Mouse (Mus musculus) erythroblast, adult 5-6 weeks (primary cell): ENCODE results near the gene Plscr2. TPM values are rescaled to one million over a fixed set of nuclear protein-coding genes. Genes with fewer than 3 reads are reported as not detected.

Experiments used
- ATAC-seq: replicated peaks from 2 replicates; pipeline ENCODE4 v1.8.0; 2016; ENCODE audit warnings: moderate number of reproducible peaks, mild to moderate bottlenecking, moderate TSS enrichment, inconsistent platforms; ENCODE audit not compliant: poor library complexity, low FRiP score, severe bottlenecking
- total RNA-seq, 2 experiments: library from RNA; stranded (forward) in 1 of 2; stranded (reverse) in 1 of 2; fragments of 150-400 nt in 1 of 2; fragments of 200-764, 138-1000 nt in 1 of 2; gene quantifications; 2 replicates each; pipeline versions ENCODE4 v1.2.3 to v1.2.4; 2015 to 2017; ENCODE audit warnings: low replicate concordance in 2 of 2

Gene Plscr2
- total RNA-seq (2015; ENCODE audit: low replicate concordance) (not detected in 2 replicates), total RNA-seq (2017; ENCODE audit: low replicate concordance) (not detected in 2 replicates)

DNA sequence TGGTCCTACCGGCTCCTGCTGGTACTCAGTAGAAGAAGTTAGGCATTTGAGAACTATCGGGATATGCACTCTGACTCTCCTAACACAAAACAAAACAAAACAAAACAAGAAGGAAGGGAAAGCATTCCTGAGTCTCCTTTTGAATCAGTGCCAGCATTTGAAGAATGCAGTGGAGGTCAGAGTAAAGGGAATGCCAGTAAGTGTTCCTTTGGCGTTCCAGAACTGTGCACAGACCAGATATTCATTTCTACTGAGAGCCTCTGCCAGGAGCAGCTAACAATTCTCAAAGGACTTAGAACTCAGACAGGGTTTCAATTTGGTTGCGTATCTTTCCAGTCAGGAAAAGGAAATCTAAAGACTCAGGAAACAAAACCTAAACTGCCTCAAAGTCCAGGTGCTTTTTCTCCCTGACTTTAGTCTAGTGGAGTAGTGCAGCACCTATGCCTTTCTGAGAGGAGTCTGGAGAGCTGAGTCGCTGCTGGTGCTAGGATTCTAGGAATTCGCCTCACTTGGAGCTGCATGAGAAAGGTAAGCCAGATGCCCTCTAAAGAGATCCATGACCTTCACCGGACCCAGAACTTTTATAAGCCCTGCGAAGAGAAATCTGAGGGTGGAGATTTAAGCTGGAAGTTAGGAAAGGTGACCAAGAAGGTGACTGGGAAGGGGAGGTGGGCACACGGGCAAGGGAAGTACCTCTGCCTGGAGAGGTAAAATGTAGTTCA lies at the start of gene Plscr2:
Gene Plscr2 (plus strand): TSS at position 117 of the 722 bp plus-strand sequence.
- no peak for ATAC-seq

DNA sequence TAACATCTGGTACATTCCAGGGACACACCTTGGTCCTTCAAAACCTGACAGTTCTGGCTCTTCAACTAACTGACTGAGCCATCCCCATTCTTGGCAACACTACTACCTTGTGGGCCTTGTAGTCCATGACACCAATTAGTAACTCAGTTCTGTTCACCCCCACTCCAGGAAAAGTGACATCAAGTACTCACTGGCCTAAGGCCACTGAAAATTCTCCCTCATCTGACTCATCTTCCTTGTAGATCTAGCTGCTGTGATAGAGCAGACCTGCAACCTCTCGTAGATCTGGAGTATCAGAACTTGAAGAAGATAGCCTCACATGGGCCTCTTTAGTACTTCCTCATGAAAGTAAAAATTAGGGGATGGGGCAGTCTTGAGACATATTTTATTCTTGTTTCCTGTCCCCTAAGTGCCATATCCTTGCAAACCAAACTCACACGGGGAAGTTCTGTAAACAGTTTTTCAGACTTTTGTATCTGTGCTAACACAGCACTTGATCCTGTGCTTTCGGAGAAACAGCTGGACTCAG lies 49.2 kb upstream of the Plscr2 start:
- no peak for ATAC-seq

DNA sequence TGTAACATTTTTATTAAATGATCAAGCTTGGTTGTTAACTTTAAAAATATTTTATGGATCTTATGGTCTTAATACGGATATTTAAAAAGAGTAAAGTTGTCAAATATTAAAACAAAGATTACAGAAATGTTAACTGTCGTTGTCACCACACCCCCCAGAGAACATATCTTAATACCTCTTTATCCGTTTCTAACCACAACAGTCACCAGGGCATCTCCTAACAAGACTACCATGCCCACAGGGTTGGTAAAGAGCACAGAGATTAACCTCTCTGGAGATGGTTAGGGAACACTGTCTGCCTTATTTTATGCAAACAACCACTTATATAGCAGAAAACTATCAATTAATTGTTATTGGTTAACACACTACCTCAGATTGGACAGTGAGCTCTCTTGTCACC lies 48.6 kb upstream of the Plscr2 start:
- ATAC-seq: no peak

DNA sequence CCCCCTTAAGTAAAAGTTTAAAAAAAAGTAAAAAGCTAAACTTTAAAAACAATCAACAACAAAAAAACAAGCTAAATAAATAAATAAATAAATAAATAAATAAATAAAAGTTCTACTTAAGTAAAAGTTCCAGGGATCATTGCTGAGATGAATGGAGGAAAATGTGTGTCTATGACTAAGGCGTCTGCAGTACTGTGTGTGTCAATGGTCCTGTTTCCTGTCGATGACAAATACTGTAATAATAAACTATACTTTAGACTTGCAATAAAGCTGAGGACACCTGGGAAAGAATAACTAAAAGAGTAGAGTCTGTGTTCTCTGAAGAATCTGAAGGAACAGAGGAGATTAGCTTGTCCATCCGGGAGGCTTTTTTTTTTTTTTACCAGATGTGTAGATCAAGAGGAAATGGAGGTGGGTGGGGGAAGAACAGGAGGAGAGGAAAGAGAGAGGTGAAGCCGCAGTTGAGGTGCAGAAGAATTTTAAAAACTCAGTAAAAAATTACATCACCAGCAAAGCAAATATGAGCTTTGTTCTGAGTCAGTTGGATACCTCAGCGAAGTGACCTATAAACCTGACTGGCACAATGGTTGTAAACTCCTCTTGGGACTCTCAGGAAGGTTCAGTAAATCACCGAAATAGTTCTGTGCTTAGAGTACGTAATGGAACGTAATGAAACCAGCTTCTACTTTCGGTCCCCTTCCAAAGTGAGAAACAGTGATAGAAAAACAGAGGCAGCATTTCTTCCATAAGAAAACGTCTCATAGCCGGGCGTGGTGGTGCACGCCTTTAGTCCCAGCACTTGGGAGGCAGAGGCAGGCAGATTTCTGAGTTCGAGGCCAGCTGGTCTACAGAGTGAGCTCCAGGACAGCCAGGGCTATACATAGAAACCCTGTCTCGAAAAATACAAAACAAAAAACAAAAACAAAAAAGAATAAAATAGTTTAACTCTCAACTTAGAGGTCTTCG lies 46.3 kb upstream of the Plscr2 start:
- no peak for ATAC-seq

DNA sequence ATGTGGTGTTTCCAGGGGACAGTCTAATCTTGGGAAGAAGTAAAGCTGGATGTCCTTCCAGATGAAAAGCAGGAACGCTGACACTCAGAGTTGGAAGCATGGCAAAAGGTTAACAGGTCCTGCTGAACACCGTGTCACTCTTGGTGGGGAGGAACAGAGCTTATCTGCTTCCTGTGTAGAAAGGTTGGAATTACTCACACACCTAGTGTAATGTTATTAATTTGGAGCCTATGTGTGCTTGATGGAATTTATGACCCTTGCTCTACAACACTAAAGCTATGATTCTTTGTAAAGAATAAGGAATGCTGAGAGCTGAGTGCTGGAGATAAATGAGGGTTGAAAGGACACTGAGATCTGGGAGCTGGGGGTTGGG lies 45.6 kb upstream of the Plscr2 start:
- no peak for ATAC-seq

DNA sequence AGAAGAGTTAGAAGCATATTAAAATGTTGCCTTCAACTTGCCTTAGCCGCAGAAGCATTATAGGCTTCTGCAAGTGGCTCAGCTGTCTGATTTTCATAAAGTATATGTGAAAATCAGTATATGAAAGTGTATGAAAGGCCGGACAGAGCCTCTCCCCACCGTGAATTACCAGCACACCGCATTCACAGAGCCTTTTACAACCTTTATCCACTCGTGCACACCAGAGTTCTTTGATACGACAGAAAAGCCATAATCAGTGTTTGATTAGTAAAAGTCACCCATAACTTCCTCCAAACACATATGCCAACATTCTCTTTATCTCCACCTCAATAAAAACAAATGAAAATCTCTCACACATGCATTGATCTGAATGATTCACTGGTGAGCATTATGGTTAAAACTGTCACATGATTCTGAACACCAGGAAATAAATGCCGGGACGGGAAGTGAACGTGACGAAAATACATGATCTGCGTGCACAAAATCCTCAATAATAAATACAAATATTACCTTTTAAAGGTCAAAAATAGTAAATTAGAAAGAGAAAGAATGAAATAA lies 40.4 kb upstream of the Plscr2 start:
- no peak for ATAC-seq

DNA sequence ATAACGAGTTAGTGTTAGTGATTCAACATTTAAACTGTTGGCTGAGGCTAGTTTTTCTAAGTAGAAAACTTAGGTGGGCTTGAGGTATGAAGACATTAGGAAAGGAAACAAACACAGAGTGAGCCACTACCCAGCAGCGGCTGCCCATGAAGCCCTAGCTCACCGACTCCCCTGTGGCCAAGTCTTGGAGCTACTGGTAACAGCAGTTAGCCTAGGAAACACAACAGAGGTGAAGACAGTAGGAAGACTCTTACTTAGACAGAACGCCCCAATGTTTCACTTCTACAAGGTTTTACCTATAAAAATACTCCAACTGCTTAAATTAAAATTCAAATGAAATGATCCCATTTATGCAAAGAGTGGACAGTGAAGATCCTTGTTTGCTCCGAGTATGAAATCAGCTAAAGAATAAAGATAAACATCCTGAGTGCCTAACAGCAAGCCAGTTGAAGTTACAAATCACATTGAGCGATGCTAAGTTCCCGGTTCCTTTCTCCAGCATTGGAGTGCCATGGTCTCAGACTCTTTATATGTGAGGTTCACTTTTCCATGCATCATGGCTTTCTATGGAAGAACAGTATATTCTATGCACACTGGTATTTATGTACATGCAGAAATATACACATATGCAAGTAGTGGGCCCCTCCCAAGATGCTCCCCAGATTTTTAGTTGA lies 26.5 kb upstream of the Plscr2 start:
- ATAC-seq: no peak

DNA sequence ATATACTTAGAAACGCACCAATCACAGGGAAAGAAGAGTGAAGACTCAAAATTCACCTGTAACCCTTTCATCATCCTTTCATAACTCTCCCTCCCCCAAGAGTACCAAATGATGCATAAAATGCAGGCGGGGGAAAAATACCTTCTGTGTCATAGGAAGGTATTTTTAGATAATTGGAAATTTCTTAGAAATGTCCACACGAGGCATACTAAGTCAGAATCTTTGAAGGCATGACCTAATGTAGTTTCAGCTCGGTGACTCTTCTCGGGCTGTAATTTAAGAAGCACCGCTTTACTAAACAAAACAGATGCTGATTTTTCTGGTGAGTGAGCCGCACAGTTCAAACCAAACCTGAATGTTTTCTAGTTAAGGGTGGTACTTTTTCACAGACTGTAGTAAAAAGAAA lies 26.0 kb upstream of the Plscr2 start, which contains the start of gene Plscr1:
Gene Plscr1 (plus strand): TSS at position 304 of the 406 bp plus-strand sequence.
- ATAC-seq: no peak

DNA sequence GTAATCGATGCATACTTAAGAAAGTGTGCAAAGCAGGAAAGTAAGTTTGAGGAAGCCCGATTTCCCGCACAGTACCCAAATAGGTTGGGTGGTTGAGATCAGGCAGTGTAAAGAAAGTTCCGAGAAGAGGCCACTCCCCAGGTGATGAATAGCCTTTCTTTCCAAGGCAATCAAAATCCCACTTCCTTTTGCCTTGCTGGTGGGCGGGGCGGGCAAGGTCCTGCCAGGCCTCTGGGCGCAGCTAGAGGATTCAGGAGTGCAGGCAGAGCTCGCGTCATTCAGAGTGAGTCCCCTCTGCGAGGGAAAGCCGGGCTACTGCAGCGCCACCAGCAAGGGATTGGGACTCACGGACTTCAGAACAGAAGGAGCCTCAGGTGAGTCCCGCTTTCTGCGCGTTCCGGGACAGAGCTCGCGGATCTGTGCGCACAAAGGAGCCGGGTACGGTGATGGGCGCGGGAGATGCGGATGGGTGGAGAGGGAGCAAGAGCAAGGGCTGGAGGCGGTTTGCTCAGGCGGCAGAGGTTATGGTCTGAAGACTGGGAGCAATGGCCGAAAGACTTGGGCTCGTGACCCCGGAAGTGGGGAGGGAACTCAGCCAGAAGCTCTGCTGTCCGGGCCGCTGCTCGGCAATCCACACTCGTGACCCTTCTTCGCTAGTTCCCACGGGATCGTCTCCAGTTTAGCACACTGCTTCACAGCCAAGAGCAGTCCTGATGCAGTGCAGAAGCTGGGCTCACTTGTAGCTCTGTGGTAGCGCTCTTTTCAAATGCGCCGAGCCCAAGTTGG lies 25.2 kb upstream of the Plscr2 start:
- peak; percentile 74 for ATAC-seq

DNA sequence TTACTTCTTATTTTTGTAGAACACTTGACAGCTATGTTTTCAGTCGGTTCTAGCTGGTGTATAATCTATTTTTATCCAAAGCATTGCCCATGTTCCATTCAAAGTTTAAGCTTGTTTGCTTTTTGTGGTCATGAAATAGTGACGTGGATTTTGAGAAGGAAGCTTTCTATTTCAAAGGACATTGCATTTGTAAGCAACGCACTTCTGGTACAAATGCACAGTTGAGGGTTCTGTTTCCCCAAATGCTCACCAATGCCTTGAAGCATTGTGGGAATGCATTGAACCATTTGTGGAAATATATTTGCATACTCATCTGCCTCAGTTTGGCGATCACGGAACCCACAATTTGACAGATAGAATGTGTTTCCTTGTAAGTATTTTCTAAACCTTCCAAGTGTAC lies 22.7 kb upstream of the Plscr2 start:
- ATAC-seq: 0 out of 2 replicates have a peak, but pooled peaks have one; percentile 23

DNA sequence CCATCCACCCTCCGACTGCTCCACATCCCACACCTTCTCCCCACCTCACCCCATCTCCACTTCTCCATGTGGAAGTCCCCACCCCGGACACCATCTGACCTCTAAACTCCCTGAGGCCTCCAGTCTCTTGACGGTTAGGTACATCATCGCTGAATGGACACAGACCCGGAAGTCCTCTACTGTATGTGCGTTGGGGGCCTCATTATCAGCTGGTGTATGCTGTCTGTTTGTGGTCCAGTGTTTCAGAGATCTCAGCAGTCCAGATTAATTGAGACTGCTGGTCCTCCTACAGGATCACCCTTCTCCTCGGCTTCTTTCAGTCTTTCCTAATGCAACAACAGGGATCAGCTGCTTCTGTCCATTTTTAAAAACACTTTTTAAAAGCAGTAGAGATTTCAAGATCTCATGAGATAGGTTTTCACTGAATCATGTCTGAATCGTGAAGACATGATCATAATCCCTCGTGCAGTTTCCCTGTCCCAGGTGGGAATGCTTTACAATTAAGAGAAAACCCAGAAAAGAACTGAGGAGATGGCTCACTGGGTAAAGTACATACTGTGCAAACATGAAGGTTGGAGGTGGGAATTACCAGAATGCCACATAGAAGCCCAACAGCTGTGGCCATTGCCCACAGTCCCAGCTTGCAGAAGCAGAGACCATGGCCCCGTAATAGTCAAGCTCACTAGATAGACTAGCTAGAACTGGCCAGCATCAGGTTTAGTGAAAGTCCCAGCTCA lies 21.6 kb upstream of the Plscr2 start:
- ATAC-seq: no peak

DNA sequence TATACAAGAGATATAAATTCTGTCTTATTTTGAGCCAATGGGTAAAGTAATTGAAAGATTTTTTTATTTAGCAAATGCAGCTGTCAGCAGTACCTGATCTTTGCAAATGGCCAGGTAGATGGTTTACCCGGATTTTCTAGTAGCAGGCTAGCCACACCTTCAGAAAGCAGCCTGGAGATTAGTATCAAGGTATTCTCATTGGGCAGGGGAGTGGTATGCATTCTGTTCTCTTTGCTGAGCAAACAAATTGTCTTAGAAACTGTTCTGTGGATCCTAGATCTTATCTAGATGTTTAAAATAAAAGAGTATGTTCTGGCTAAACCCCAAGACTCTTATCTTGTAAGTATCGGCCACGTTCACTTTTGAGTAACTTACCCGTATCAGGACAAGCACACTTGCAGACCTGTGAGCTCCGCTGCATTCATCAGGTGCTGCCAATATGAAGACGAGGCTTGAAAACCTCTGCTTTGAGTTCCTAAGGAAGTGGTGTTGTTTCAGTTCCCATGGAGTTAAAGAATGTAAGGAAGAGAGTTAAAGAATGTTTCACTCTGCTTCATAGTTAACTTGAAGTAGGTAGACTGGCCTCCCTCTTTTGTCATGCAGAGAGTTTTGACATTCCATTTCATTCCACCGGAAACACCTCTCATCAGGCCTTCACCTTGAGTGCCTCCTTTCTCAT lies 14.8 kb upstream of the Plscr2 start:
- no peak for ATAC-seq

DNA sequence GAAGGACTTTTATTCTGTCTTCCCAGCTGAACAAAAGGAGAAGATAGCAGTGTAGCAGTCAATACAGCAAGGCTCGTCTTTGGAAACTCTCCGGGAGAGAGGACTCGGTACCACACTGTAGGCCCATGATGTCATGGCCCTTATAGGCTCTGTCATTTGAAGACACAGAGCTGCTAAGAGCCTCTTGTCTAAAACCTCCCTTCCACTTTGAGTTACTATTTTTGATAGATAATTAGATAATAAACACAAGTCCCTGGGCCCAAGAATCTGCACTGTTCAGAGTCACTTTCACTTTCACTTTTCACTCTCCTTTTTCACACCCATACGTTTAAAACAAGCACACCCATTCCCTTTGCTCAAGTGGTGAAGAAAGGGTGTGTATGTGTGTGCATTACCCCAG lies 9.7 kb upstream of the Plscr2 start:
- peak; percentile 79 for ATAC-seq

DNA sequence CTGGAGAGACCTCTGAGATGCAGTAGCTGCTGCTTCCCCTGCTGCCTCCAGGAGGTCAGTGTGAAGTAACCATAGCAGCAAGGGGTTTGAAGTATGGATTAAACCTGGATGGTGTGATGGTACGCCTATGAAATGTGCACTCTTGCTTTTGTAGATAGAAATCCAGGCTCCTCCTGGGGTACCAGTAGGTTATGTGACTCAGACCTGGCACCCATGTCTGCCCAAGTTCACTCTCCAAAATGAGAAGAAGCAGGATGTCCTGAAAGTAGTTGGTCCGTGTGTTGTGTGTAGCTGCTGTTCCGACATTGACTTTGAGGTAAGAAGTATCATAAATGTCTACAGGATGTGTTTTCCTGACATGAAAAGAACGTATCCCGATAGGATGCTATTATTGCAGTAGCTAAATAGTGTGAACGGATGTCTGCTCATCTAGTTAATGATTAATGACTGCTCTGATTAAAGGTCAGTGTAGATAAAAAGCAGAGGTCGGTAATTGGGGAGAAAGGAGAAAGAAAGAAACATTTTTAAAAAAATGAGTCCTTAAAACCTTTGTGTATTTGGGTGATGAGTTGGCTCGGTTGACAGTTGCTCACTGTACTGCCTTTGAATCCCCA lies 8.7 kb upstream of the Plscr2 start:
- 0 out of 2 replicates have a peak, but pooled peaks have one; percentile 27 for ATAC-seq

DNA sequence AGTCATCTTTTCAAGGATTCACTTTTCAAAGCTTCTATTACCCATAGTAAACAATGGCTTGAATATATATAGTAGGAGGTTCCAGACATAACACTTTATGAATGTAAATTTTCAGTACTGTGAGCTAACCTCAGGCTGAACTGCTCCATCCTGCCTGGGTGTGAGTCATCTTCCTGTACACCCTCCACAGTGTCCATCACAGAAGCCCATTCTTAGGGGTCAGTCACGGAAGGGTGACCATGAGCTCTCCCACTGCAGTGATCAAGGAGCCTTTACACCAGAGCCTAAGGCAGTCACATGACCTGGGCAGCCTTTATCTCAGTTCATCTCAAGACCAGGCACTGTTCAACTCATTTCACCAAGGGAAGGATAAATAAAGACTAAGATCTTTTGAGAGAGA lies 7.7 kb upstream of the Plscr2 start:
- no peak for ATAC-seq

DNA sequence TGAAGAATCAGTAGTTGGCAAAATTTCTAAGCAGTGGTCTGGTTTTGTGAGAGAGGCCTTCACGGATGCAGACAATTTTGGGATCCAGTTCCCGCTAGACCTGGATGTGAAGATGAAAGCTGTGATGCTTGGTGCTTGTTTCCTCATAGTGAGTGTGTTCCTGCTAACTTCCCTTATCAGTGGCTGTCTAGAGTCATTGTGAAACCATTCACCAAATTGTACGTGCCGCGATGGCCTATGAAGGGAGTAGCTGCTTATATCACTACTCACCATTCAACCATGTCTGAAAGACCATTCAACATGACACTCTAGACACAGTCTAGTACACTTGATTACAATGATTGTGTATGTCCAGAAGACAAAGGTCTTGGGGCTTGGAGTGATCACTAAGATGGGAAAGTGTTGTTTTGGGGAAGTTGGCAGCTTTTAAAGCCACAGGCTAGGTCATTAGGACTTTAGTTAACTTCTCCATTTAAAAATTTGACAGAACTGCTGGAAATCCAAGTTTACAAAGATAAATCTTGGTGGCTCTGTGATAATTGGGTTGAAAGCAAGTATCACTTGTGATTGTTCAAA lies 5.5 kb upstream of the Plscr2 start:
- ATAC-seq: no peak

DNA sequence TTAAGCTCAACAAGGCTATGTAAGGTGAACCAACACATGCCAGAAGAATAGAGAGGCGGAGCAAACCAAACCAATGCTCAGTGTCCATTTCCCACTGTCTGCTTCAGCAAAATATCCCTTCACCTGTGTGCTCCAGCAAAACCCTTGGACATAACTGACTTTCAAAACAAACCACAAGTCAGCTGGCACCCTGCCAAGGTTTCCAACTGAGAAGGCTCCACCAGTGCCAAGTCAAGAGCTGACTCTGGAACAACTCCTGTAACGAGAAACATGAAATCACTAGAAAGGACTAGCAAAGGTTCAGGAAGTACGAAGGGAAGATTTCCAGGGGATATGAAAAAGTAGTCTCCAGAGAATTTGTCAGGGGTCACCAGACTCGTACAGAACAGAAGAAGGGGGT lies 4.5 kb upstream of the Plscr2 start:
- no peak for ATAC-seq
